10 mouse cellular contexts compared by ENCODE assay signal in the genomic region with DNA sequence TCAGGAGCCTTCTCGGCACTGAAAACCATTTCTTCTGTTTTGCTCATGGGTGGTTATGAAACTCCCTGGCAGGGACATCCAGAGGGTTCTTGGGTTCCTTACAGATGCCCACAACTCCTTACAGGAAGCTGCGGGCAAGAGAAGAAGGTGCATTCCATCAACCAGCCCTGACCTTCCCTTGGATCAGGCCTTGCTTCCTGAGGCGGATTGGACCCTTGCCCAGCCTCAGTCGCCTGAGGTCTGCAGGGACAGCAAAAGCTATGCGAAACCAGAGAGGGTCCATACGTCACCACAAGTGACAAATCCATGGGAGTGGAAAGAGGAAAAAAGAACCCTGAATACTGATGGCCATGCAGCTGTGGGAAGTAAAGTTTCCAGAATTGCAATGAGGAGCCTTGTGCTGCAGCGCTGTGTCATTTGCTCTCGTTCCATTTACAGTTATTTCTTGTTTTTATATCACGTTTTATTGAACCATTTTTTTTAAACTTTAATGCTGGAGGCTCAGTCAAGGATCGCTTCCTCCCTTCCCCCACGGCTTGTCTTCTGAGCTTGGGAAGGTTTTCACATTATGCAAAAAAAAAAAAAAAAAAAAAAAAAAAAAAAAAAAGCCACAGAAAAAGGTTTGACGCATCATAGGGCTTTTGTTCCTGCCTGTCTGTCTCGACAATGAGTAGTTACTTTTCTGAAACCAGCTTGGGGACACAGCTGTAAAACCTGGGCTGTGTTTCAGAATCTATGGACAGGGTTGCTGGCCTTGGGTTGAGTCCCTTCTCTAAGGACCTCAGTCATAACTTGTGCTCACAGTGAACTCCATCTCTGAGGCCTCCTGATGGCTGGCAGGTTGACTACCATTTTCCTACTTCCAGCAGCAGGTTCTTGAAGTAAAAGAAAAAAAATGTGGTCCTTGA.
A peak's percentile ranks its signal among the peaks of the same experiment; 100 is the strongest.
DNase-seq lines count a peak whose midpoint lies in the region; ATAC-seq and TF ChIP-seq lines count a peak whose summit lies in the region.
"Had no signal": no experiment of that assay in that cellular context is flagged by ENCODE, and none has a peak within 500 bp of the region (broad histone marks: within the 10 kb centered on the region; RNA-seq: fewer than 3 reads in every experiment).

No protein-coding gene starts in this region.

- no peak for TF ChIP-seq EP300 in heart, postnatal 0 days (IDR thresholded peaks at IDR 0.05; ENCODE audit: low read depth)

- H3K4me3 ChIP-seq in heart, postnatal 0 days (ENCODE audit: low read depth, low read length) = no peak overlapping the region
- H3K4me3 ChIP-seq in forebrain, embryonic 15.5 days = no peak overlapping the region
- H3K4me3 ChIP-seq: myocyte had no signal

- no peak for TF ChIP-seq CTCF in heart, postnatal 0 days (IDR thresholded peaks at IDR 0.05; ENCODE audit: low read depth)

- ATAC-seq in heart, postnatal 0 days (ENCODE audit: insufficient read depth, low read depth) = no peak
- no peak for ATAC-seq in forebrain, embryonic 15.5 days (replicated peaks)
- ATAC-seq: Patski had no signal

- peak; percentile 56 for DNase-seq in left cerebral cortex, postnatal 4 days
- DNase-seq in left cerebral cortex, adult 9 months (ENCODE audit: low spot score in 2 of 2) = no peak
- DNase-seq in adrenal gland, postnatal 36 days = peak; percentile 66
- no peak for DNase-seq in heart, postnatal 0 days (ENCODE audit: low spot score)
- peak; percentile 69 to 79 for DNase-seq in kidney, postnatal 25 days
- DNase-seq in layer of hippocampus, postnatal 14 days (ENCODE audit: low spot score in 2 of 2) = no peak
- no peak for DNase-seq in left cerebral cortex, adult 8-10 months (ENCODE audit: low spot score in 2 of 2)

- no peaks in the 10 kb centered on the region for H3K27me3 ChIP-seq in heart, postnatal 0 days (ENCODE audit: control insufficient read depth, insufficient read depth, low read length)
- H3K27me3 ChIP-seq in forebrain, embryonic 15.5 days = no peaks in the 10 kb centered on the region
- H3K27me3 ChIP-seq: Patski had no signal

- WGBS in heart, postnatal 0 days = 62% methylated on average over 13 of the region's 13 CpGs
- 65% methylated on average over 13 of the region's 13 CpGs for WGBS in forebrain, embryonic 15.5 days

- H3K4me2 ChIP-seq in heart, postnatal 0 days (ENCODE audit: low read depth, low read length) = no peak overlapping the region
- no peak overlapping the region for H3K4me2 ChIP-seq in forebrain, embryonic 15.5 days (replicated peaks)

- H3K4me1 ChIP-seq in heart, postnatal 0 days (ENCODE audit: control insufficient read depth, insufficient read depth) = peaks cover 19% of the 10 kb centered on the region; the same call in 1 of the 2 replicates
- peaks cover 8% of the 10 kb centered on the region for H3K4me1 ChIP-seq in forebrain, embryonic 15.5 days

- peak overlapping the region; percentile 57 for H3K27ac ChIP-seq in heart, postnatal 0 days (ENCODE audit: low read depth)
- H3K27ac ChIP-seq in forebrain, embryonic 15.5 days (replicated peaks) = no peak overlapping the region

- no peaks in the 10 kb centered on the region for H3K9me3 ChIP-seq in heart, postnatal 0 days (replicated peaks; ENCODE audit: control insufficient read depth, low read length)
- H3K9me3 ChIP-seq in forebrain, embryonic 15.5 days = peaks cover 3% of the 10 kb centered on the region; the same call in 1 of the 2 replicates

- H3K9ac ChIP-seq in heart, postnatal 0 days (replicated peaks; ENCODE audit: low read depth, low read length) = no peak overlapping the region
- no peak overlapping the region for H3K9ac ChIP-seq in forebrain, embryonic 15.5 days (replicated peaks)

- no peaks in the 10 kb centered on the region for H3K36me3 ChIP-seq in heart, postnatal 0 days (replicated peaks; ENCODE audit: control insufficient read depth, insufficient read depth, low read length)
- H3K36me3 ChIP-seq in forebrain, embryonic 15.5 days = no peaks in the 10 kb centered on the region

- intact Hi-C loops in left cerebral cortex, postnatal 4 days (cut with DNase I) = loop anchor here (5.0 kb wide), 1 partner anchor 177 kb away; no protein-coding TSS in a partner anchor

Comparison
In these comparisons a context has a peak if more than half of its experiments do, and no peak if none do; other contexts are left out.
1. DNase-seq: peak in left cerebral cortex, postnatal 4 days (single experiment), adrenal gland, postnatal 36 days (2 of 2) and kidney, postnatal 25 days (2 of 2); none in left cerebral cortex, adult 9 months (0 of 2), heart, postnatal 0 days (single experiment), layer of hippocampus, postnatal 14 days (0 of 2) and left cerebral cortex, adult 8-10 months (0 of 2).